Mouse (Mus musculus) heart, adult 2 months (tissue): ENCODE data around the gene Frzb. TPM values are rescaled to one million over a fixed set of nuclear protein-coding genes. Genes with fewer than 3 reads are reported as not detected.

Experiments used
- DNase-seq, 2 experiments: peaks; one replicate each; pipeline ENCODE4 v3.0.0; 2021
- H3K27ac ChIP-seq: fragments of 200-600 bp; 2 replicates; pipeline ENCODE4 v1.8.1; 2022
- H3K27me3 ChIP-seq: fragments of 200-500 bp; 2 replicates; pipeline ENCODE4 v1.6.1; 2012; ENCODE audit warnings: mild to moderate bottlenecking, low read length, inconsistent platforms, mixed read lengths; ENCODE audit not compliant: control insufficient read depth, insufficient read depth
- H3K36me3 ChIP-seq: fragments of 200-500 bp; 2 replicates; pipeline ENCODE4 v1.6.1; 2012; ENCODE audit warnings: low read length, inconsistent platforms; ENCODE audit not compliant: control insufficient read depth, insufficient read depth
- H3K4me1 ChIP-seq: fragments of 200-500 bp; 2 replicates; pipeline ENCODE4 v1.6.1; 2011; ENCODE audit warnings: low read length; ENCODE audit not compliant: control insufficient read depth, insufficient read depth
- H3K4me3 ChIP-seq: fragments of 200-600 bp; 2 replicates; pipeline ENCODE4 v1.8.1; 2022
- H3K79me2 ChIP-seq: fragments of 200-500 bp; replicated peaks from 2 replicates; pipeline ENCODE4 v1.6.1; 2012; ENCODE audit warnings: mild to moderate bottlenecking, inconsistent platforms, low read length, moderate library complexity, mixed read lengths; ENCODE audit not compliant: control insufficient read depth, insufficient read depth
- H3K9ac ChIP-seq: fragments of 200-500 bp; 2 replicates; pipeline ENCODE4 v1.6.1; 2012; ENCODE audit warnings: low read depth, mild to moderate bottlenecking, control low read depth, inconsistent platforms, low read length, mixed read lengths
- CTCF ChIP-seq: fragments of 200-600 bp; IDR thresholded peaks from 2 replicates; pipeline ENCODE4 v1.8.1; 2022; ENCODE audit warnings: antibody characterized with exemption, mild to moderate bottlenecking, moderate library complexity
- EP300 ChIP-seq: fragments of 200-500 bp; IDR thresholded peaks from 2 replicates; pipeline ENCODE4 v1.6.1; 2011; ENCODE audit warnings: low read depth, low read length, control low read depth; ENCODE audit not compliant: insufficient read depth
- POLR2A ChIP-seq: fragments of 200-500 bp; IDR thresholded peaks from 2 replicates; pipeline ENCODE4 v1.6.1; 2011; ENCODE audit warnings: mild to moderate bottlenecking, low read depth, low read length, control low read depth; ENCODE audit not compliant: insufficient read depth
- WGBS: fragments of 180-500 bp; shearing (Covaris S2); methylation state at CpG from one replicate; pipeline ENCODE4 v1.1.7; 2018; 5-methylcytosine and 5-hydroxymethylcytosine counted together
- intact Hi-C: fragments of 180-260 bp; cut with DNase I; formaldehyde crosslinking; loops from one replicate; pipeline ENCODE4 v1.15.1; 2025
- polyA plus RNA-seq: library from polyadenylated mRNA; depleted of rRNA; stranded (reverse); fragments of >200 nt; gene quantifications from 2 replicates; pipeline ENCODE4 v1.2.3, GENCODE M21; 2012
- total RNA-seq, 2 experiments: library from RNA; stranded (reverse); gene quantifications; 2 replicates each; pipeline ENCODE4 v1.2.3; 2021

The Frzb gene
- total and polyA plus RNA-seq, 3 experiments: 2.8 to 6.0 (median 5.7) TPM

GRCm38 (mm10) chr2:80444418-80445365 lies 2.7 kb downstream of the Frzb start:
- no peak overlapping the region for H3K4me3 ChIP-seq
- no peak overlapping the region for H3K9ac ChIP-seq
- no peaks in the 10 kb centered on the region for H3K79me2 ChIP-seq
- H3K36me3 ChIP-seq: no peaks in the 10 kb centered on the region
- WGBS: 80% methylated on average over 14 of the region's 14 CpGs
- intact Hi-C loops: loop anchor here (5.0 kb wide), 1 partner anchor 87 kb away; no protein-coding TSS in a partner anchor
- TF ChIP-seq EP300 (no peak), CTCF (no peak)
- H3K27ac ChIP-seq: no peak overlapping the region
- no peak for DNase-seq
- no peaks in the 10 kb centered on the region for H3K27me3 ChIP-seq
- H3K4me1 ChIP-seq: peaks cover 1% of the 10 kb centered on the region

GRCm38 (mm10) chr2:80443962-80444361 lies 3.5 kb downstream of the Frzb start:
- TF ChIP-seq EP300 (no peak), CTCF (peak; percentile 54), POLR2A (no peak)
- Histone ChIP-seq H3K9ac (no peak overlapping the region), H3K4me3 (no peak overlapping the region), H3K79me2 (no peaks in the 10 kb centered on the region), H3K27me3 (no peaks in the 10 kb centered on the region), H3K36me3 (no peaks in the 10 kb centered on the region), H3K4me1 (peaks cover 1% of the 10 kb centered on the region), H3K27ac (no peak overlapping the region)
- intact Hi-C loops: no loop called here
- 93% methylated on average over 2 of the region's 2 CpGs for WGBS
- DNase-seq: no peak

- no peaks in the 10 kb centered on the region for H3K27me3 ChIP-seq
- WGBS: 74% methylated on average over 3 of the region's 3 CpGs
- intact Hi-C loops: no loop called here
- H3K9ac ChIP-seq: no peak overlapping the region
- DNase-seq: peak in 1 of 2 experiments; percentile 15
- no peaks in the 10 kb centered on the region for H3K36me3 ChIP-seq
- TF ChIP-seq CTCF: no peak
- no peaks in the 10 kb centered on the region for H3K79me2 ChIP-seq
- H3K27ac ChIP-seq: no peak overlapping the region
- H3K4me1 ChIP-seq: peaks cover 1% of the 10 kb centered on the region; the same call in 1 of the 2 replicates
- no peak overlapping the region for H3K4me3 ChIP-seq
Observed at GRCm38 (mm10) chr2:80441386-80441785, 6.0 kb downstream of the Frzb start.

GRCm38 (mm10) chr2:80438854-80439253 lies 8.6 kb downstream of the Frzb start:
- Histone ChIP-seq H3K9ac (no peak overlapping the region), H3K4me3 (no peak overlapping the region), H3K27me3 (no peaks in the 10 kb centered on the region), H3K79me2 (no peaks in the 10 kb centered on the region), H3K36me3 (no peaks in the 10 kb centered on the region), H3K27ac (no peak overlapping the region), H3K4me1 (peaks cover 1% of the 10 kb centered on the region; the same call in 1 of the 2 replicates)
- no peak for TF ChIP-seq CTCF
- no peak for TF ChIP-seq EP300
- no peak for TF ChIP-seq POLR2A
- WGBS: 81% methylated on average over 3 of the region's 3 CpGs
- intact Hi-C loops: no loop called here
- no peak for DNase-seq

GRCm38 (mm10) chr2:80437401-80437800 lies 10.0 kb downstream of the Frzb start:
- WGBS: 59% methylated on average over 2 of the region's 2 CpGs
- peaks cover 1% of the 10 kb centered on the region; the same call in 1 of the 2 replicates for H3K4me1 ChIP-seq
- H3K36me3 ChIP-seq: no peaks in the 10 kb centered on the region
- H3K27ac ChIP-seq: no peak overlapping the region
- intact Hi-C loops: no loop called here
- no peaks in the 10 kb centered on the region for H3K27me3 ChIP-seq
- no peaks in the 10 kb centered on the region for H3K79me2 ChIP-seq
- no peak for DNase-seq
- H3K9ac ChIP-seq: no peak overlapping the region
- H3K4me3 ChIP-seq: no peak overlapping the region
- TF ChIP-seq CTCF: no peak
- TF ChIP-seq POLR2A: no peak
- no peak for TF ChIP-seq EP300

- Histone ChIP-seq H3K4me3 (no peak overlapping the region), H3K36me3 (no peaks in the 10 kb centered on the region), H3K79me2 (no peaks in the 10 kb centered on the region), H3K27ac (no peak overlapping the region), H3K4me1 (no peaks in the 10 kb centered on the region; the same call in 1 of the 2 replicates), H3K9ac (no peak overlapping the region), H3K27me3 (no peaks in the 10 kb centered on the region)
- WGBS: 62% methylated on average over 11 of the region's 11 CpGs
- DNase-seq: no peak
- no peak for TF ChIP-seq CTCF
- no peak for TF ChIP-seq POLR2A
- no peak for TF ChIP-seq EP300
- intact Hi-C loops: no loop called here
Observed at GRCm38 (mm10) chr2:80434783-80435572, 12.4 kb downstream of the Frzb start.
